Mouse (Mus musculus) left cerebral cortex, adult 18-20 months (tissue): ENCODE data around the gene Kcnip1. TPM values are rescaled to one million over a fixed set of nuclear protein-coding genes. Genes with fewer than 3 reads are reported as not detected.

Experiments
- DNase-seq, 2 experiments: peaks; one replicate each; pipeline ENCODE4 v3.0.0; 2021 to 2022; ENCODE audit warnings: low spot score in 2 of 2, mixed read lengths in 1 of 2
- total RNA-seq, 2 experiments: library from RNA; stranded (reverse); gene quantifications; 2 replicates each; pipeline ENCODE4 v1.2.3; 2021

Kcnip1 gene
- total RNA-seq, 2 experiments from 2014 or later: 25.2 to 32.8 TPM

- DNase-seq: no peak
Measured at GRCm38 (mm10) chr11:33845931-33846330, 147.0 kb downstream of the Kcnip1 start.

- peak in 1 of 2 experiments; percentile 13 for DNase-seq
Measured at GRCm38 (mm10) chr11:33843294-33843864, 149.6 kb downstream of the Kcnip1 start.

- DNase-seq: no peak
Measured at GRCm38 (mm10) chr11:33839049-33839448, 153.9 kb downstream of the Kcnip1 start.

GRCm38 (mm10) chr11:33829774-33830173 lies 163.2 kb downstream of the Kcnip1 start:
- no peak for DNase-seq

GRCm38 (mm10) chr11:33827829-33828206 lies 165.1 kb downstream of the Kcnip1 start:
- peak in 1 of 2 experiments; percentile 15 for DNase-seq

GRCm38 (mm10) chr11:33827085-33827828 lies 165.7 kb downstream of the Kcnip1 start:
- no peak for DNase-seq

- DNase-seq: no peak
Measured at GRCm38 (mm10) chr11:33824739-33825138, 168.2 kb downstream of the Kcnip1 start.

GRCm38 (mm10) chr11:33821331-33821730 lies 171.6 kb downstream of the Kcnip1 start:
- no peak for DNase-seq

GRCm38 (mm10) chr11:33820876-33821275 lies 172.1 kb downstream of the Kcnip1 start:
- no peak for DNase-seq

- DNase-seq: no peak
Measured at GRCm38 (mm10) chr11:33818861-33819503, 174.0 kb downstream of the Kcnip1 start.

GRCm38 (mm10) chr11:33816020-33816419 lies 176.9 kb downstream of the Kcnip1 start:
- no peak for DNase-seq

GRCm38 (mm10) chr11:33810105-33810504 lies 182.8 kb downstream of the Kcnip1 start:
- DNase-seq: no peak

GRCm38 (mm10) chr11:33803093-33803492 lies 189.9 kb downstream of the Kcnip1 start:
- no peak for DNase-seq

GRCm38 (mm10) chr11:33800436-33801088 lies 192.4 kb downstream of the Kcnip1 start:
- no peak for DNase-seq

- no peak for DNase-seq
Measured at GRCm38 (mm10) chr11:33799933-33800332, 193.0 kb downstream of the Kcnip1 start.

GRCm38 (mm10) chr11:33798094-33798648 lies 194.8 kb downstream of the Kcnip1 start:
- DNase-seq: peak in 1 of 2 experiments; percentile 3

GRCm38 (mm10) chr11:33787362-33787761 lies 205.6 kb downstream of the Kcnip1 start:
- no peak for DNase-seq

- DNase-seq: no peak
Measured at GRCm38 (mm10) chr11:33786572-33786971, 206.4 kb downstream of the Kcnip1 start.

- DNase-seq: no peak
Measured at GRCm38 (mm10) chr11:33781561-33781971, 211.4 kb downstream of the Kcnip1 start.

- DNase-seq: no peak
Measured at GRCm38 (mm10) chr11:33780263-33780662, 212.7 kb downstream of the Kcnip1 start.

GRCm38 (mm10) chr11:33772615-33773141 lies 220.3 kb downstream of the Kcnip1 start:
- DNase-seq: no peak
